Mouse (Mus musculus) gastrocnemius, adult 18-20 months (tissue): Measurements from ENCODE around the gene Rag1. TPM values are rescaled to one million over a fixed set of nuclear protein-coding genes. Genes with fewer than 3 reads are reported as not detected.

ENCODE experiments used
- DNase-seq: peaks from one replicate; pipeline ENCODE4 v3.0.0; 2021; ENCODE audit warnings: low spot score
- total RNA-seq, 2 experiments: library from RNA; stranded (reverse); gene quantifications; 2 replicates each; pipeline ENCODE4 v1.2.3; 2021

The Rag1 gene
- total RNA-seq, 2 experiments from 2014 or later, result not detected

DNA sequence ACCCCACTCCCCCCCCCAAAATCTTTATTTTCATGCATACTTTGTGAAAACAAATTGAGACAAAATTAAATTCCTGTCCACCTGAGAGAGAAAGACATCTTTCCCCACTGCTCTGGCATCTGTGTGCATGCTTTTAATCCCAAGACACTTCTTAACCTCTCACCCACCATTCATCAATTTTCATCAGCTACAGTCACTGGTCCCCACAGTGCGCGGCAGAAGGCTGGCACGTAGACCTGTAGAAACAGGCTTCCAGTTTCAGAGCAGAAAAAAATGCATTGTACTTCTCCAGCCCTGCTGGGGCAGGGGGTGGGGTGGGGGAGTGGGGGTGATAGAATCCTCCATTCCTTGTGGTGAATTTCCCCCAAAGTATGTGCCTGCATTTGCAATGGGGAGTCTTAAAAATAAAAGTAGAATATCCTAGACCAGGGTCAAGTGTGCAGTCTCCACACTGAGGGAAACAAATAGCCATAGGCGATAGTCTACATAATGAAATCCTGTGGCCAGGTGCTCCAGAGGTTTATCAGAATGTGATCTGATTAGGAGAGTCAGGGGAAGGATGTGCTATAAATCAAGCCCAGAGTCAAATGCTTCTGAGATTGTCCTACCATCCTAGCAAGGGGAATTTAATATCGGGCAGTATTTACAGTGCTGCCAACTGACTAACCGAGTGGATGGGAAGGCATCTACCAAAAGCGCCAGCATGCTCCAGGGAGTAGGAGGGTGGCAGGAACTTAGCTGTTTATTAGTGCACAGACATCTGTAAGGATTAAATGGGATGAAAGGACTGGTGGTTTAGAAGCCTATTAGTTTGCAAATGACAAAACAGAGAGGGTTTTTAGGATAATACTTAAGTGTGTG, 10.1 kb downstream of the Rag1 start:
- DNase-seq, result no peak

- DNase-seq, result peak; percentile 93
These were observed 20.7 kb downstream of the Rag1 start for GRCm38 (mm10) chr2:101628297-101629236.

DNA sequence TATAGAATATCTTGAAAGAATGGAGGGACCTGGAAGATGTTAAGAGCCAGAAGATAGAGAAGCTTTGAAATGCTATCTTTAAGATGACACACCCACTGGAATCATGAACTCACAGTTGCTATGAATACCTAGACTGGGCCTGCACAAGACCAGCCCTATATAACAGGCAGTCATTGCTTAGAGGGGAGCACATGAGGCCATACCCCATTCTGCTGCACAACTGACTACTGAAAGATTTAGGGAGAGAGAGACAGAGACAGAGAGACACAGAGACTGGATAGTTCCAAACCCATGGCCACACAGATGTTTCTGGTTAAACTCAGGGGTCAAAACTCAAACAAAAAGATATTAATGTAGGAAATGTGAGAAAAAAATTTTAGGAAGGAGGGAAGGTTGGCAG, 22.1 kb downstream of the Rag1 start:
- no peak for DNase-seq

DNA sequence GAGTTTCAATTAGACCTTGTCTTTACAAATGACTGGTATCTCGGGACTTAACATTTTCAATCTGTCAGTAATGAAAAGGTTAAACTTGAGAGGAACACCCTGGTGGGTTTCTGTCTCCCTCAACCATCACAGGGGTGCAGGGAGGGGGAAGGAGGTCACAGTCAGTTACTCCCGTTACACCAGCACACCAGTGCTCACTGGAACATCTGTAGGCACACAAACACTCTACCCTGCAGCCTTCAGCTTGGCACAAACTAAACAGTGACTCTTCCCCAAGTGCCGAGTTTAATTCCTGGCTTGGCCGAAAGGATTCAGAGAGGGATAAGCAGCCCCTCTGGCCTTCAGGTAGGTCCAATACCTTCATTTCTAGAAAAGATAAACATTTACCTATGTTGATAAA, 24.8 kb downstream of the Rag1 start, which contains the start of gene Rag2:
Gene Rag2 (plus strand): TSS at position 193 of the 400 bp plus-strand sequence.
- no peak for DNase-seq

DNA sequence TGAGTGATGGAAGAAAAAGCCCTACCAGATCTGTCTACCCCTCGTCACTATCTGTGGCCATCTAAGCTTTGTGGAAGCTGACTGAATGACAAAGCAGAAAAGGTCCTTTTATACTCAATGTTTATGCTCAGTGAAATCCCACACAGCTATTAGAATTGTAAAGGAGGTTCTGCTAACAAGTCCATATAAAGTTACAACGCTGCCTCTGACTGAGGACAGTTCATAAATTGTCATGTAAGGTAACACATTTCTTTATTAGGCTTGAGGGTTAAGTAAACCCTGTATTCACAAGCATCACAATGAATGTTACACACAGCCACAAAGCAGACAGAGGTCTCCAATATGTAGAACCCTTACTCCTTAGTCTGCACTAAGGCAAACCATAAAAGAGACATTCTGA, 25.3 kb downstream of the Rag1 start:
- no peak for DNase-seq

- no peak for DNase-seq
These were observed 26.3 kb downstream of the Rag1 start for GRCm38 (mm10) chr2:101623042-101623441.

- no peak for DNase-seq
These were observed 27.7 kb downstream of the Rag1 start for GRCm38 (mm10) chr2:101621611-101622010.

DNA sequence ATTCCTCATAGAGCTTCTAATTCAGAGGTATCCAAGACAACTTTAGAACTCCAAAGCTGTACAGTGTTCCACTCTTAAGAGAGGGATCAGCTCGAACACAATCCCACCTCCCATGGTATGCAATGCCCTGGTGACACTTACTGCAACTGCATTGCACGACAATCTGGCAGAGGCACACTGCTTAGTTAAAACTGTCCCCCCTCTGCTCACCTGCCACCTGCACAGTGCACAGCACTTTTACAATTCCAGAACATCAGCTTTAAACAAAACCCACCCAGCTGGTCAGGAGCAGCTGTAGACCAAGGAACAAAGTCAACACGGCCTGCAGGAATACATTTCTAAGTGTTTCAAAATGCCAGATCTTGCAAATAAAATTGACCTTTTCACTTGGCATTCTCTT, 28.4 kb downstream of the Rag1 start:
- no peak for DNase-seq

GRCm38 (mm10) chr2:101618373-101618772, 30.9 kb downstream of the Rag1 start:
- no peak for DNase-seq

GRCm38 (mm10) chr2:101615464-101616305, 33.6 kb downstream of the Rag1 start:
- no peak for DNase-seq

GRCm38 (mm10) chr2:101610861-101611260, 38.4 kb downstream of the Rag1 start:
- no peak for DNase-seq

- no peak for DNase-seq
These were observed 40.9 kb downstream of the Rag1 start for GRCm38 (mm10) chr2:101608232-101608894.

GRCm38 (mm10) chr2:101603099-101603498, 46.2 kb downstream of the Rag1 start:
- no peak for DNase-seq

- peak; percentile 45 for DNase-seq
These were observed 48.6 kb downstream of the Rag1 start for GRCm38 (mm10) chr2:101600703-101601102.

- no peak for DNase-seq
These were observed 50.8 kb downstream of the Rag1 start for GRCm38 (mm10) chr2:101598190-101599181.

DNA sequence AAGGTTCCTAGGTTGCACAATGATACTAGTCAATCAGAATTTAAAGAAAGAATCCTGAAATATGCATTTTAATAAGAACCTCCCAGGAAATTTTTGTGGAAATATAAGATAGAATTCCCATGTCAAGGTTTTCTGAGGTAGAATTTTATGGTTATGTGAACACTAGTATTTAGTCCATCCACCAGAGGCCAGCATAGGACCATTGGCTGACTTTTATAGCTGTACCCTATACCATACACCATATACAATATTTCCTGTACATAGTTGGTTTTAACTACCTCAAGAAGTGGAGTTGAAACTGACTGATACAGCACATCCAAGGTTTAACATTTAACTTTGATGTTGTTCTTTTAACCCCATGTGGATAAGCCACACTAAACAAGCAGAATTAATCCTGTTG, 52.1 kb downstream of the Rag1 start:
- no peak for DNase-seq

DNA sequence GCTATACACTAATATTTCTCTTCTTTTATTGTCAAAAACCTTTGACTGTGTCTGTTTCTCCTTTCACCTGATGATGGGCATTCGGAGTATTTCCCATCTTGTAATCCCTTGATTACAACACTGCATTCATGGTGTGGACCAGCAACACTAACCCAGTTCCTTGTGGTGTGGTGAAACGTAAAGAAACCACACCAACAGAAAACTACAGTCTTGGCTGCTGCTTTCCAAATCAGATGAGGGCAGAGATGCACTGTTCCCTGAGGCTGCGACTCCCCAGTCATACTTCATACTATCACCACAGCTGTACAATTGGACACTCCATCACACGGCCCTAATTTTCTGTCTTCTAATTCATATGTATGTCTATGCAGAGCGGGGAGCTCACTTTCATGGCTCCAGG, 54.6 kb downstream of the Rag1 start:
- no peak for DNase-seq

DNA sequence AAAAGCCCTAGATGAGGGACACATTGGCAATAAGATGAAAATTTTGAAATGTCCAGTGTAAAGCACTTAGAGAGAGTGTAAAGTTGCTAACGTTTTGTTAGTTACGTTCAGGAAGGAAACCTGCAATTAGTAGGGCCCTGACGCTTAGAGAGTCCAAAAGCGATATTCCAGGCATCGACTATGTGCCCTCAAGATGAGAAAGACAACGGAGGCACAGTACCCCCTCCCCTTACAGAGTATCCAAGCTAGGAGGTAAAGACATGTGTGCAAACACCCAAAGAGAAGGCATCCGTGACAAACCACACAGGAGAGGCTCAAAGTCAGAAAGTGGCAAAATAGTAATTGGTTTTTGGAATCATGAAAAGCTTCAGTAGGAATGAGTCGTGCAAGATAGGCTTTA, 56.4 kb downstream of the Rag1 start:
- DNase-seq, result no peak

- no peak for DNase-seq
These were observed 57.1 kb downstream of the Rag1 start for GRCm38 (mm10) chr2:101592023-101592841.
